Mouse (Mus musculus) lung, adult 2 months (tissue): Measurements from ENCODE around the gene Ackr1. TPM values are rescaled to one million over a fixed set of nuclear protein-coding genes. Genes with fewer than 3 reads are reported as not detected.
"Not testable (repeated sequence)": the region's sequence is repeated elsewhere in the genome, so short reads cannot be mapped to it uniquely, and the experiment has no call there.

ENCODE experiments used
- DNase-seq: peaks from one replicate; pipeline ENCODE4 v3.0.0; 2022
- H3K4me1 ChIP-seq: fragments of 200-500 bp; 2 replicates; pipeline ENCODE4 v1.6.1; 2011; ENCODE audit warnings: low read length; ENCODE audit not compliant: control insufficient read depth, insufficient read depth
- H3K4me3 ChIP-seq: fragments of 200-500 bp; replicated peaks from 2 replicates; pipeline ENCODE3; 2011; ENCODE audit warnings: low read depth, mild to moderate bottlenecking, control low read depth, low read length; ENCODE audit errors: extremely low read depth
- CTCF ChIP-seq: fragments of 200-500 bp; IDR thresholded peaks from 2 replicates; pipeline ENCODE4 v1.5.1; 2011; ENCODE audit warnings: mild to moderate bottlenecking, low read length, control low read depth; ENCODE audit not compliant: insufficient read depth
- POLR2A ChIP-seq: fragments of 200-500 bp; IDR thresholded peaks from 2 replicates; pipeline ENCODE4 v1.6.1; 2011; ENCODE audit warnings: low read depth, mild to moderate bottlenecking, control low read depth, low read length, borderline replicate concordance; ENCODE audit errors: extremely low read depth
- WGBS: fragments of 180-500 bp; shearing (Covaris S2); methylation state at CpG from one replicate; pipeline ENCODE4 v1.1.7; 2018; 5-methylcytosine and 5-hydroxymethylcytosine counted together
- polyA plus RNA-seq: library from polyadenylated mRNA; depleted of rRNA; stranded (reverse); fragments of >200 nt; gene quantifications from 2 replicates; pipeline ENCODE4 v1.2.3, GENCODE M21; 2012; rRNA removed

Ackr1 gene
- polyA plus RNA-seq, 1 experiment: 2.3 TPM

- 60% methylated on average over 3 of the region's 3 CpGs for WGBS
- no peaks in the 10 kb centered on the region for H3K4me1 ChIP-seq
- TF ChIP-seq POLR2A: no peak
- no peak for TF ChIP-seq CTCF
- H3K4me3 ChIP-seq: no peak overlapping the region
- DNase-seq: no peak
Measured at GRCm38 (mm10) chr1:173315725-173316124, 17.8 kb downstream of the Ackr1 start.

GRCm38 (mm10) chr1:173313535-173314050 lies 20.0 kb downstream of the Ackr1 start:
- DNase-seq, H3K4me1 ChIP-seq, H3K4me3 ChIP-seq: not testable (repeated sequence)
- 58% methylated on average over 7 of the region's 7 CpGs for WGBS

GRCm38 (mm10) chr1:173302795-173303194 lies 30.8 kb downstream of the Ackr1 start:
- WGBS: 30% methylated on average over 3 of the region's 3 CpGs
- H3K4me3 ChIP-seq, DNase-seq, H3K4me1 ChIP-seq: not testable (repeated sequence)

Other genes with a start within 250 kb of the Ackr1 start
- gene Olfr1408, start 196.4 kb downstream of the Ackr1 start, polyA plus RNA-seq: not detected in 2 replicates
- not detected in 2 replicates for gene Olfr1406, start 143.1 kb downstream of the Ackr1 start, polyA plus RNA-seq
- gene Olfr218, start 135.9 kb downstream of the Ackr1 start, polyA plus RNA-seq: not detected in 2 replicates
- not detected in 2 replicates for gene Olfr1404, start 121.4 kb downstream of the Ackr1 start, polyA plus RNA-seq
- 0.11 and 0.36 TPM in 2 replicates for gene Fcer1a, start 106.5 kb downstream of the Ackr1 start, polyA plus RNA-seq
- gene Olfr418, start 67.7 kb downstream of the Ackr1 start, polyA plus RNA-seq: not detected in 2 replicates
- gene Mptx2, start 56.0 kb downstream of the Ackr1 start, polyA plus RNA-seq: not detected in 2 replicates
- 2.8 and 5.1 TPM in 2 replicates for gene Aim2, start 17.1 kb upstream of the Ackr1 start, polyA plus RNA-seq
- 1.6 and 3.6 TPM in 2 replicates for gene Cadm3, start 33.9 kb upstream of the Ackr1 start, polyA plus RNA-seq
- 1.6 and 4.0 TPM in 2 replicates for gene Ifi206, start 157.3 kb upstream of the Ackr1 start, polyA plus RNA-seq
- 0.14 and 0.19 TPM in 2 replicates for gene Ifi214, start 202.2 kb upstream of the Ackr1 start, polyA plus RNA-seq